Mouse (Mus musculus) limb, embryonic 11.5 days (tissue): ENCODE measurements around the gene Smoc1. TPM values are rescaled to one million over a fixed set of nuclear protein-coding genes. Genes with fewer than 3 reads are reported as not detected.

Experiments
- ATAC-seq: fragments of 200-750 bp; cut with Nextera tagmentation; 2 replicates; pipeline ENCODE4 v1.8.0; 2017; ENCODE audit warnings: low read depth; ENCODE audit not compliant: insufficient number of reproducible peaks, low FRiP score, low TSS enrichment
- DNase-seq: peaks from one replicate; pipeline ENCODE4 v3.0.0-alpha.2; 2015; ENCODE audit warnings: low spot score
- H3K27ac ChIP-seq: fragments of 300-500 bp; sonication (generic); replicated peaks from 2 replicates; pipeline ENCODE4 v1.5.1; 2014; ENCODE audit warnings: low read depth, mild to moderate bottlenecking, low read length
- H3K27me3 ChIP-seq: fragments of 300-500 bp; sonication (generic); 2 replicates; pipeline ENCODE4 v1.6.1; 2014; ENCODE audit warnings: mild to moderate bottlenecking, low read length, mixed read lengths; ENCODE audit not compliant: control insufficient read depth, insufficient read depth
- H3K36me3 ChIP-seq: fragments of 300-500 bp; sonication (generic); 2 replicates; pipeline ENCODE4 v1.6.1; 2014; ENCODE audit warnings: mild to moderate bottlenecking, low read length, moderate library complexity, mixed read lengths; ENCODE audit not compliant: control insufficient read depth, insufficient read depth
- H3K4me1 ChIP-seq: fragments of 300-500 bp; sonication (generic); 2 replicates; pipeline ENCODE4 v1.6.1; 2014; ENCODE audit warnings: low read length, mixed read lengths; ENCODE audit not compliant: control insufficient read depth, insufficient read depth
- H3K4me2 ChIP-seq: fragments of 300-500 bp; sonication (generic); 2 replicates; pipeline ENCODE4 v1.6.1; 2014; ENCODE audit warnings: low read depth, mild to moderate bottlenecking, moderate library complexity; ENCODE audit not compliant: severe bottlenecking
- H3K4me3 ChIP-seq: fragments of 300-500 bp; sonication (generic); 2 replicates; pipeline ENCODE4 v1.5.1; 2014; ENCODE audit warnings: low read depth, low read length
- H3K9ac ChIP-seq: fragments of 300-500 bp; sonication (generic); 2 replicates; pipeline ENCODE4 v1.6.1; 2014; ENCODE audit warnings: mild to moderate bottlenecking, low read length
- H3K9me3 ChIP-seq: fragments of 300-500 bp; sonication (generic); 2 replicates; pipeline ENCODE4 v1.6.1; 2016; ENCODE audit warnings: low read length; ENCODE audit not compliant: control insufficient read depth
- WGBS: fragments of 180-500 bp; shearing (Covaris S2); extraction: QIAGEN DNeasy Blood & Tissue Kit; methylation state at CpG from one replicate; pipeline ENCODE4 v1.1.7; 2014; 5-methylcytosine and 5-hydroxymethylcytosine counted together
- polyA plus RNA-seq: library from polyadenylated mRNA; unstranded; fragments of >200 nt; fragmentation: Nextera tagmentation; extraction: Ambion mirVana; gene quantifications from 2 replicates; pipeline ENCODE4 v1.2.1, GENCODE M21; 2014

Smoc1 gene
- polyA plus RNA-seq, 1 experiment from 2014 or later = 15.6 TPM

DNA sequence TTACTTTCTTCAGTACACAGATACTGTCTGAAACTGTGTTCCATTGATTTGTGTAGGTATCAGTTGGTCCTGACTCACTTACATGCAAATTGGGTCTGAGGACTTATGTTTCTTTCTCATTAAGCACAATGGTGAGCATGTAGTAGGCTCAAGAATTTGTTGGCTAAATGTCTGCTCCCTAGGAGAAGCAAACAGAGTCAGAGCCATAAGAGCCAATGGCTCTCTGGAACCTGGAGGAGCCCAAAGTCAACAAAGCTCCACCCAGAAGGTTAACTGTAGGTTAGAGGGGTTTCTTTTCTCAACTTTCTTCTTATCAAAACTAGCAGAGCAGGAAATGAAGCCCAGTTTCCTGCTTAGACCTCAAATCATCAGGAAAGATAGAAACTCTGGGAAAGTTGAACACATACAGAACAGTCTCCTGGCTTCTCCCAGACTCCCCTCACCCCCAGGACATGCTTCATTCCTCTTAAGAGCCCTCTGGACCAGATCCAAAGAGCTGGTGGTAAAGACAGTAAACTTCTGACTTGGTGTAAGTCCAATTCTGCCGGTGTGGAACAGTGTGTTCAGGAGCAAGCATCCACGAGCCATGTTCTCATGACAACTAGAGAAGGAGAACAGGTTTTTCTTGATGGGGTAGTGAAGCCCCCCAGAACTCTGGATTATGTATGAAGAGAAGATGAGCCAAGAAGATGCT, 51.5 kb downstream of the Smoc1 start:
- Histone ChIP-seq H3K27ac (no peak overlapping the region), H3K36me3 (no peaks in the 10 kb centered on the region), H3K9me3 (peaks cover 6% of the 10 kb centered on the region; the same call in 1 of the 2 replicates), H3K9ac (no peak overlapping the region), H3K4me3 (no peak overlapping the region), H3K4me2 (no peak overlapping the region), H3K4me1 (no peaks in the 10 kb centered on the region), H3K27me3 (no peaks in the 10 kb centered on the region)
- no peak for DNase-seq
- no peak for ATAC-seq
- 93% methylated on average over 2 of the region's 2 CpGs for WGBS

DNA sequence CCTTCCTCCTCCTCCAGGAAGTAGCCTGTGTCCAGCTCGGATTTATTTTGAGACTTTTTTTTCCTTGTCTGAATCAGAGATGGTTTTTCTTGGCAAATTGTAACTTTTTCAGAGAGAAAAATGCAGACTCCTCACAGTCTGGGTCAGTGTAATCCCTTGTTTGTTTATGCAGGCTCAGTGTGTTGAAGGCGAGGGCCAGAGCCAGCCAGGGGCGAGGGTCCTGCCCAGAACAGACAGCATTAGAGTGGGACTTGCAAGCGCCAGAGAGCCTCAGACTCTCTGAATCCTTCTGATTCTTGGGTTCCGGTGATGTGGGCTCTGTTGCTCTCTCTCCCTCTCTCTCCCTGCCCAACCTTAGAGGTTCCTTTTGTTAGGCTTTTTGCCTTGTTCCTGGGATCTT, 53.7 kb downstream of the Smoc1 start:
- 72% methylated on average over 5 of the region's 5 CpGs for WGBS
- Histone ChIP-seq H3K4me2 (no peak overlapping the region), H3K27me3 (no peaks in the 10 kb centered on the region), H3K9ac (no peak overlapping the region), H3K27ac (no peak overlapping the region), H3K36me3 (no peaks in the 10 kb centered on the region), H3K4me3 (no peak overlapping the region), H3K4me1 (no peaks in the 10 kb centered on the region), H3K9me3 (peaks cover 6% of the 10 kb centered on the region; the same call in 1 of the 2 replicates)
- ATAC-seq = no peak
- no peak for DNase-seq

DNA sequence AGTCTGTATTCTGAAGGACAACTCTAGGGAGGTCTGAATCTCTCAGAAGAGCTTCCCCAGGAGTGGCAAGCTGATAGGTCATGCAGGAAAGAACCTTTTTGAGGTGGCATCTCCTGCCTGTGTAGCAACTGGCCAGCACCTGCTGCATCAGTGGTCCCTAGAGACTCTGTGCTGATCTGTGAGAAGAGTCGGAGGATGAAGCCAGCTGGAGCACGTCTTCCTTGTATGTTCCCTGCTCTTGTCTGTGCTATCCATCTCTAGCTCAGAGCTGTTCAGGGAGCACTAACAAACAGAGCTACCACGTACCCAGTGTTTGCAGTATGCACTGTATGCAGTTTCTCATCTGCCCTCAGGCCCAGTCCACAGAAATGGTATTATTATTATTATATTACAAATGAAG, 54.4 kb downstream of the Smoc1 start:
- 87% methylated on average over 3 of the region's 3 CpGs for WGBS
- no peak for ATAC-seq

DNA sequence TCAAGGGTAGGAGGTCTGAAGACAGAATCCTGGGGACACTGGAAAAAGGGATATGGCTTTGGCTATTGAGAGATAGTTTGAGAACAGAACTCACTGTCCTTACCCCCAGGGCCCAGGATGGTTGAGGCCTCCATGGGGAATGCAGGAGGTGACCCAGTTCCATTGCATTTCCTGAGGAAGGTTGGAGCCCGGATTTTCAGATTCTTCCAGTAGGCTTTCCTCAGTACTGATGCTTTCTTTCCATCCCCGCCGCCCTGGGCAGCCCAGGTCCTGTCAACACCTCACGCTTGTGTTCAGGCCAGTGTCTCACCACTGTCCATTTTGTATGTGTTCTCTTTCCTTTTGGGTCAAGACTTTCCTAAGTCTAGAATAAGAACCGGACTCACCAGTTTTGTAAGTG, 56.5 kb downstream of the Smoc1 start:
- H3K9ac ChIP-seq = no peak overlapping the region
- H3K4me1 ChIP-seq = no peaks in the 10 kb centered on the region
- H3K9me3 ChIP-seq = peaks cover 6% of the 10 kb centered on the region; the same call in 1 of the 2 replicates
- H3K27me3 ChIP-seq = no peaks in the 10 kb centered on the region
- DNase-seq (no peak), ATAC-seq (no peak)
- 88% methylated on average over 5 of the region's 5 CpGs for WGBS
- no peak overlapping the region for H3K4me3 ChIP-seq
- H3K4me2 ChIP-seq = no peak overlapping the region
- no peaks in the 10 kb centered on the region for H3K36me3 ChIP-seq
- no peak overlapping the region for H3K27ac ChIP-seq

More for the DNA sequence above, 54.4 kb downstream of the Smoc1 start:
- H3K4me1 ChIP-seq = no peaks in the 10 kb centered on the region
- H3K27me3 ChIP-seq = no peaks in the 10 kb centered on the region
- peaks cover 6% of the 10 kb centered on the region; the same call in 1 of the 2 replicates for H3K9me3 ChIP-seq
- no peak for DNase-seq
- H3K4me2 ChIP-seq = no peak overlapping the region
- H3K36me3 ChIP-seq = no peaks in the 10 kb centered on the region
- H3K27ac ChIP-seq = no peak overlapping the region
- no peak overlapping the region for H3K4me3 ChIP-seq
- no peak overlapping the region for H3K9ac ChIP-seq

DNA sequence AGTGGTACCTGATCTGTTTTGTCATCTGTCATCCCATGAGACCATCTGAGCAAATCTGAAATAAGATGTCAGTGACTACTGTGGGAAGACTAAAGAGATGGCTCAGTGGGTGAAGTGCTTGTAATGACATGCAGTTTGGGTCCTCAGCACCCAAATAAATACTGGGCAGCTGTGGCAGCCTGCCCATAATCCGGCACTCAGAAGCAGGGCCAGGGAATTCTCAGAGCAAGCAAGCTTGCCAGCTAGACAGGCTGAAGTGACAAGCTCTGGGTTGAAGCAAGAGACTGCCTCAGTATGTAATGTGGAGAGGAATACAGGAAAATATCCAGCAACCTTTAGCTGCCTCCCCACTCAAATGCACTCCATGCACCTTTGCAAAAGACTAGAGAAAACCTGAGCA, 58.6 kb downstream of the Smoc1 start:
- H3K4me1 ChIP-seq = no peaks in the 10 kb centered on the region
- WGBS = 75% methylated on average over 1 of the region's 1 CpGs
- ATAC-seq (no peak), DNase-seq (no peak)
- no peaks in the 10 kb centered on the region for H3K9me3 ChIP-seq
- H3K27me3 ChIP-seq = no peaks in the 10 kb centered on the region
- H3K4me2 ChIP-seq = no peak overlapping the region
- H3K9ac ChIP-seq = no peak overlapping the region
- H3K36me3 ChIP-seq = no peaks in the 10 kb centered on the region
- H3K4me3 ChIP-seq = no peak overlapping the region
- H3K27ac ChIP-seq = no peak overlapping the region

DNA sequence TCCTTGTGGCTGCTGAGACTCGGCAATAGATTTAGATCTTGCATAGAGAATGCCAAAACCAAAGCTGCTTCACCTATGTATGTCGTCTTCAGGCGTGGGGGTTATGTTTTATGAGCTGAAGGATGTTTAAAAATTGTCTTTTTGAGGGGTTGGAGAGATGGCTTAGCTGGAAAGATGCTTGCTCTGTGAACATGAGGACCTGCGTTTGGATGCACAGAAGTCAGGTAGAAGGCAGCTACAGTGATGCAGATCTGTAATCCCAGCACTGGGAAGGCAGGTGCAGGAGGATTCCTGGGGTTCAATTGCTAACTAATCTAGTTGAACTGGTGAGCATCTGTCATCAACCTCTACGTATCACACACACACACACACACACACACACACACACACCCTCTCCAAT, 61.5 kb downstream of the Smoc1 start:
- ATAC-seq (no peak), DNase-seq (no peak)
- H3K4me1 ChIP-seq = no peaks in the 10 kb centered on the region
- H3K4me3 ChIP-seq = no peak overlapping the region
- 65% methylated on average over 5 of the region's 5 CpGs for WGBS
- H3K9me3 ChIP-seq = no peaks in the 10 kb centered on the region
- no peak overlapping the region for H3K9ac ChIP-seq
- H3K27ac ChIP-seq = no peak overlapping the region
- H3K4me2 ChIP-seq = no peak overlapping the region
- H3K27me3 ChIP-seq = no peaks in the 10 kb centered on the region
- H3K36me3 ChIP-seq = no peaks in the 10 kb centered on the region

DNA sequence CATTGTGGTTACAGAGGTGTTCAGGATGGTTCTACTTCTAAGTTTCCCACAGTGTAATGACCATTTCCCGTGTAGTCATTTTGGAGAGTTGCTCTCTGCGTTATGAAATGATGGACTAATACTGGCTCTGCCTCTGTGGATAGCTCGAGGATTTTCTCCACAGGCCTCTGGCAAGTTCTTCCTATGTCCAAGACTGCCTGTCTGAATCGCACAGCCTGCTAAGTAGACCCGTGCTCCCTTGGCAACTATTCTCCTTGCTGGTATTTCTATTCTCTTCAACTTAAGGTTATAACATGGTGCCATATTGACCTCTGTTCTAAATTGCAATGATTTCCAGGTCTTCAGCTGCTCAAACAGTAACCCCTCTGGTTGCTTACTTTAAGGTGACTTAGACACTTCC, 65.0 kb downstream of the Smoc1 start:
- DNase-seq (no peak), ATAC-seq (no peak)
- WGBS = 86% methylated on average over 5 of the region's 5 CpGs
- Histone ChIP-seq H3K4me2 (no peak overlapping the region), H3K9me3 (no peaks in the 10 kb centered on the region), H3K4me3 (no peak overlapping the region), H3K9ac (no peak overlapping the region), H3K36me3 (no peaks in the 10 kb centered on the region), H3K27me3 (no peaks in the 10 kb centered on the region), H3K4me1 (peaks cover 10% of the 10 kb centered on the region), H3K27ac (no peak overlapping the region)

DNA sequence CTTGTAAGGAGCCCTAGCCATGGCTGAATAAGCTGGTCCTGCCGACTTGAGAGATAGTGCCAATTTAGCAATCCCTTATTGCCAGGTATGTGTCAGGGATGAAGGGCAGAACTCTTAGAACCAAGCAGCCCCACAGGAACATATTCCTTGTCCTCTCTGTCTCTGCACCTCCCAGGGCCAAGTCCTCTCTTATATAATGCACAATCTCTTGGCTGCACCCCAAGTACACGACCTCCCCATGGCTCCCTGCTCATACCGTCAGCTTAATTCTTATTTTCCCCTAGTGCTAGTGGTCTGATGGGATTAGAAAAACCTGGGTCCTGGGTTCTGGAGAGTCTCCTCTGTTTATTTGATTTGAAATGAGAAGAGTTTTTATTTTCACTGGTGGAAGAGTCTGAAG, 66.0 kb downstream of the Smoc1 start:
- DNase-seq = no peak
- no peak overlapping the region for H3K4me3 ChIP-seq
- no peak for ATAC-seq
- no peaks in the 10 kb centered on the region for H3K9me3 ChIP-seq
- H3K27ac ChIP-seq = no peak overlapping the region
- WGBS = 90% methylated on average over 3 of the region's 3 CpGs
- peaks cover 10% of the 10 kb centered on the region for H3K4me1 ChIP-seq
- no peak overlapping the region for H3K9ac ChIP-seq
- no peak overlapping the region for H3K4me2 ChIP-seq
- H3K27me3 ChIP-seq = no peaks in the 10 kb centered on the region
- H3K36me3 ChIP-seq = no peaks in the 10 kb centered on the region

DNA sequence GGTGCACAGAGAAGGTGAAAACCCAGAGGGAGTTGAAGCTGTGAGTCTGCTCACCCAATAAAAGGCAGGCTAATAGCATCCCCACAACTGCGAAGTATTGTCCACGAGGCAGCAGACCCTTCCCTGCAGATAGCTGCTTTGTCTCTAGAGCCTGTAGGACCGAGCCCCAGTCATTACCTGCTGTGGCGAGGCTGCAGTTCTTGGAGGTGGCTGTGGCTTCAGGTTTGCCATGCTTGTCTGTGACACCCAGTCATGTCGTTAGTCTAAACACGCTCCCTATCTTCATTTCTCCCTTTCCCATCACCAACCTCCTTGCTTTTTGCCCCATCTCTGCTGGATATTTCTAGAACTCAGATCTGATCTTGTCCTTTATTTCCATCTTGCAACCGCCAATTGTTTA, 66.6 kb downstream of the Smoc1 start:
- Histone ChIP-seq H3K4me1 (peaks cover 10% of the 10 kb centered on the region), H3K36me3 (no peaks in the 10 kb centered on the region), H3K4me3 (no peak overlapping the region), H3K4me2 (no peak overlapping the region), H3K27me3 (no peaks in the 10 kb centered on the region), H3K9me3 (no peaks in the 10 kb centered on the region), H3K9ac (no peak overlapping the region), H3K27ac (no peak overlapping the region)
- ATAC-seq (no peak), DNase-seq (no peak)
- WGBS = 52% methylated on average over 7 of the region's 7 CpGs
